Mouse (Mus musculus) CH12.LX (cell line): Measurements from ENCODE around the gene Dapk2.

Experiments used
- CTCF ChIP-seq, 2 experiments: IDR thresholded peaks in 1 of 2; conservative IDR thresholded peaks in 1 of 2; 2 replicates each; pipeline ENCODE4 v1.5.1; 2011 to 2012; ENCODE audit warnings: low read depth in 2 of 2, low read length in 2 of 2, improper control_type of control experiment in 1 of 2, inconsistent platforms in 1 of 2, mild to moderate bottlenecking in 1 of 2, moderate library complexity in 1 of 2
- E2F4 ChIP-seq: IDR thresholded peaks from 2 replicates; pipeline ENCODE4 v1.6.1; 2011; ENCODE audit warnings: low read depth, low read length, improper control_type of control experiment; ENCODE audit not compliant: insufficient replicate concordance
- GABPA ChIP-seq: IDR thresholded peaks from 2 replicates; pipeline ENCODE4 v1.6.1; 2012; ENCODE audit warnings: low read depth, low read length, improper control_type of control experiment, inconsistent platforms; ENCODE audit not compliant: insufficient replicate concordance
- MAFK ChIP-seq: IDR thresholded peaks from 2 replicates; pipeline ENCODE4 v1.6.1; 2011; ENCODE audit warnings: low read length, improper control_type of control experiment; ENCODE audit not compliant: insufficient replicate concordance
- MYC ChIP-seq: IDR thresholded peaks from 2 replicates; pipeline ENCODE4 v1.6.1; 2011; ENCODE audit warnings: low read depth, mild to moderate bottlenecking, improper control_type of control experiment, low read length
- POLR2A ChIP-seq: IDR thresholded peaks from 2 replicates; pipeline ENCODE4 v1.6.1; 2011; ENCODE audit warnings: low read depth, mild to moderate bottlenecking, improper control_type of control experiment, low read length
- SIN3A ChIP-seq: IDR thresholded peaks from 2 replicates; pipeline ENCODE4 v1.6.1; 2012; ENCODE audit warnings: low read length, improper control_type of control experiment, inconsistent platforms
- TCF12 ChIP-seq: IDR thresholded peaks from 2 replicates; pipeline ENCODE4 v1.6.1; 2014; ENCODE audit warnings: low read depth, mild to moderate bottlenecking, inconsistent platforms, low read length, improper control_type of control experiment
- ZC3H11A ChIP-seq: IDR thresholded peaks from 2 replicates; pipeline ENCODE4 v1.6.1; 2012; ENCODE audit warnings: low read depth, mild to moderate bottlenecking, inconsistent platforms, low read length, improper control_type of control experiment
- ZMIZ1 ChIP-seq: IDR thresholded peaks from 2 replicates; pipeline ENCODE4 v1.6.1; 2012; ENCODE audit warnings: low read depth, mild to moderate bottlenecking, inconsistent platforms, low read length, improper control_type of control experiment

DNA sequence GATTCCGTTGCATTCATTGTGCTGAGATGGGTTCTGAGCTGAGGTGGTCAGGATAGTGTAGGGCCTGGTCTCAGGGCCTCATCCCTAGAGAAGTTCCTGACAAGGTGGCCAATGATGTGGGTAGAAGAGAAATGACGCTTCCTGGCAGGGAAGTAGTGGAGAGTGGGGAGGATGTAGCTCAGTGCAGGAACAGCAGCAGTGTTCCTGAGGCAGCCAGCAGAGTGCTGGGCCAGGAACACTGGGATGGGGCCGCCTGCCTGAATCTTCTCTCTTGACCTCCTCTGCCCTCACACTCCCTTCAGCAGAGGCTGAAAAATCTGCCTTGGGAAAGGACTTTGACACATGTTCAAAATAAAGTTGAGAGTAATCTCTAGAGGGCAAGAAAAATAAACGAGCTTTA is 85.2 kb downstream of the Dapk2 start:
- TF ChIP-seq CTCF (conservative IDR thresholded peaks at IDR 0.05 in 1 of 2, IDR thresholded peaks at IDR 0.05 in 1 of 2; ENCODE audit: low read depth in 2 of 2, low read length in 2 of 2) (no peak), POLR2A (no peak), SIN3A (no peak), E2F4 (no peak), ZMIZ1 (no peak), ZC3H11A (no peak), MAFK (no peak), MYC (no peak), GABPA (no peak), TCF12 (no peak)
